ENCODE assay signal across 9 mouse cellular contexts in genomic region chr8:70553740-70554139, GRCm38 (mm10). TPM values are rescaled to one million over a fixed set of nuclear protein-coding genes. Genes with fewer than 3 reads are reported as not detected.
DNase-seq lines count a peak whose midpoint lies in the region; ATAC-seq lines count a peak whose summit lies in the region.
"Had no signal": no experiment of that assay in that cellular context is flagged by ENCODE, and none has a peak within 500 bp of the region (broad histone marks: within the 10 kb centered on the region; RNA-seq: fewer than 3 reads in every experiment).

No protein-coding gene starts in this region.

- no peak for ATAC-seq in forebrain, embryonic 13.5 days
- ATAC-seq in forebrain, embryonic 11.5 days (replicated peaks; ENCODE audit: low FRiP score) = no peak
- no peak for ATAC-seq in inflammation-experienced regulatory T-cells, adult 6 months

- no peak overlapping the region for H3K9ac ChIP-seq in forebrain, embryonic 13.5 days
- H3K9ac ChIP-seq in forebrain, embryonic 11.5 days (ENCODE audit: low read length) = no peak overlapping the region
- H3K9ac ChIP-seq: neural tube, embryonic 12.5 days had no signal

- H3K4me2 ChIP-seq in forebrain, embryonic 13.5 days = no peak overlapping the region
- no peak overlapping the region for H3K4me2 ChIP-seq in forebrain, embryonic 11.5 days (ENCODE audit: low read depth, low read length, severe bottlenecking)
- H3K4me2 ChIP-seq: neural tube, embryonic 12.5 days had no signal

- H3K27ac ChIP-seq in forebrain, embryonic 13.5 days = peak overlapping the region; percentile 31; the same call in 1 of the 2 replicates
- no peak overlapping the region for H3K27ac ChIP-seq in forebrain, embryonic 11.5 days (ENCODE audit: low read depth, low read length)
- 0 out of 2 replicates have a peak overlapping the region, but pooled peaks have one; percentile 30 for H3K27ac ChIP-seq in heart, embryonic 10.5 days
- H3K27ac ChIP-seq: neural tube, embryonic 12.5 days had no signal

- peaks cover 17% of the 10 kb centered on the region for H3K4me1 ChIP-seq in forebrain, embryonic 13.5 days
- no peaks in the 10 kb centered on the region for H3K4me1 ChIP-seq in forebrain, embryonic 11.5 days (replicated peaks; ENCODE audit: control insufficient read depth, insufficient read depth, low read length)
- peaks cover 57% of the 10 kb centered on the region for H3K4me1 ChIP-seq in heart, embryonic 10.5 days
- H3K4me1 ChIP-seq: neural tube, embryonic 12.5 days had no signal

- no peaks in the 10 kb centered on the region for H3K36me3 ChIP-seq in forebrain, embryonic 13.5 days (ENCODE audit: poor library complexity, severe bottlenecking)
- H3K36me3 ChIP-seq in forebrain, embryonic 11.5 days (ENCODE audit: control insufficient read depth, insufficient read depth, low read length) = no peaks in the 10 kb centered on the region
- no peaks in the 10 kb centered on the region for H3K36me3 ChIP-seq in heart, embryonic 10.5 days

- no peaks in the 10 kb centered on the region for H3K27me3 ChIP-seq in forebrain, embryonic 13.5 days
- H3K27me3 ChIP-seq in forebrain, embryonic 11.5 days (ENCODE audit: control insufficient read depth, insufficient read depth, low read length) = no peaks in the 10 kb centered on the region
- H3K27me3 ChIP-seq in heart, embryonic 10.5 days (ENCODE audit: insufficient read depth, poor library complexity, severe bottlenecking) = no peaks in the 10 kb centered on the region
- H3K27me3 ChIP-seq: neural tube, embryonic 12.5 days had no signal

- H3K4me3 ChIP-seq in forebrain, embryonic 13.5 days = no peak overlapping the region
- H3K4me3 ChIP-seq in forebrain, embryonic 11.5 days (ENCODE audit: low read depth, low read length) = no peak overlapping the region
- no peak overlapping the region for H3K4me3 ChIP-seq in heart, embryonic 10.5 days
- H3K4me3 ChIP-seq: neural tube, embryonic 12.5 days had no signal

- no peaks in the 10 kb centered on the region for H3K9me3 ChIP-seq in forebrain, embryonic 13.5 days (replicated peaks)
- no peaks in the 10 kb centered on the region for H3K9me3 ChIP-seq in forebrain, embryonic 11.5 days (ENCODE audit: control insufficient read depth, low read length)
- H3K9me3 ChIP-seq in heart, embryonic 10.5 days = no peaks in the 10 kb centered on the region
- H3K9me3 ChIP-seq: neural tube, embryonic 12.5 days had no signal

- DNase-seq in forebrain, embryonic 11.5 days (ENCODE audit: low spot score) = no peak
- DNase-seq in right cerebral cortex, postnatal 4 days = peak; percentile 28
- DNase-seq in right cerebral cortex, postnatal 14 days = no peak
- DNase-seq in heart, embryonic 10.5 days (ENCODE audit: low spot score) = no peak
- DNase-seq in kidney, postnatal 4 days = peak; percentile 62 to 72
- DNase-seq in frontal cortex, adult 2 months (ENCODE audit: extremely low spot score in 1 of 2, low spot score in 1 of 2) = no peak

RNA-seq across cellular contexts. Expression of gene Ell, which starts 14.5 kb away (rescaled TPM):
- 16.5 and 16.6 TPM in 2 replicates for polyA plus RNA-seq in forebrain, embryonic 13.5 days (2015; fragmentation: Nextera tagmentation; extraction: Ambion mirVana)
- 21.8 and 22.2 TPM in 2 replicates for polyA plus RNA-seq in forebrain, embryonic 11.5 days (2014; fragmentation: Nextera tagmentation; extraction: Ambion mirVana)
- 15.8 and 18.5 TPM in 2 replicates for polyA plus RNA-seq in heart, embryonic 10.5 days (2016; fragmentation: Nextera tagmentation; extraction: Ambion mirVana)
- 10 to 100 TPM; 30.5 to 37.0 (median 35.6) TPM for polyA plus RNA-seq in inflammation-experienced regulatory T-cells, adult 6 months (2017; shearing (Covaris generic))
- 25.1 and 25.6 TPM in 2 replicates for polyA plus RNA-seq in frontal cortex, adult 2 months (2012; rRNA removed)

RNA-seq across cellular contexts. Expression of gene Kxd1, which starts 26.0 kb away (rescaled TPM):
- polyA plus RNA-seq in forebrain, embryonic 13.5 days (2015; fragmentation: Nextera tagmentation; extraction: Ambion mirVana) = 52.5 and 53.6 TPM in 2 replicates
- polyA plus RNA-seq in forebrain, embryonic 11.5 days (2014; fragmentation: Nextera tagmentation; extraction: Ambion mirVana) = 56.0 and 59.9 TPM in 2 replicates
- 67.0 and 68.3 TPM in 2 replicates for polyA plus RNA-seq in heart, embryonic 10.5 days (2016; fragmentation: Nextera tagmentation; extraction: Ambion mirVana)
- polyA plus RNA-seq in inflammation-experienced regulatory T-cells, adult 6 months (2017; shearing (Covaris generic)) = 100 to 1,000 TPM; 138 to 187 (median 180) TPM
- 60.6 and 61.4 TPM in 2 replicates for polyA plus RNA-seq in frontal cortex, adult 2 months (2012; rRNA removed)

RNA-seq across cellular contexts. Expression of gene Fkbp8, which starts 26.2 kb away (rescaled TPM):
- 357 and 385 TPM in 2 replicates for polyA plus RNA-seq in forebrain, embryonic 13.5 days (2015; fragmentation: Nextera tagmentation; extraction: Ambion mirVana)
- 268 and 290 TPM in 2 replicates for polyA plus RNA-seq in forebrain, embryonic 11.5 days (2014; fragmentation: Nextera tagmentation; extraction: Ambion mirVana)
- 295 and 310 TPM in 2 replicates for polyA plus RNA-seq in heart, embryonic 10.5 days (2016; fragmentation: Nextera tagmentation; extraction: Ambion mirVana)
- polyA plus RNA-seq in inflammation-experienced regulatory T-cells, adult 6 months (2017; shearing (Covaris generic)) = 100 to 1,000 TPM; 133 to 156 (median 138) TPM
- polyA plus RNA-seq in frontal cortex, adult 2 months (2012; rRNA removed) = 560 and 609 TPM in 2 replicates

RNA-seq across cellular contexts. Expression of gene Isyna1, which starts 40.4 kb away (rescaled TPM):
- polyA plus RNA-seq in forebrain, embryonic 13.5 days (2015; fragmentation: Nextera tagmentation; extraction: Ambion mirVana) = 87.1 and 105 TPM in 2 replicates
- 98.1 and 109 TPM in 2 replicates for polyA plus RNA-seq in forebrain, embryonic 11.5 days (2014; fragmentation: Nextera tagmentation; extraction: Ambion mirVana)
- polyA plus RNA-seq in heart, embryonic 10.5 days (2016; fragmentation: Nextera tagmentation; extraction: Ambion mirVana) = 192 and 214 TPM in 2 replicates
- polyA plus RNA-seq in inflammation-experienced regulatory T-cells, adult 6 months (2017; shearing (Covaris generic)) = 10 to 100 TPM; 27.6 to 32.6 (median 31.7) TPM
- polyA plus RNA-seq in frontal cortex, adult 2 months (2012; rRNA removed) = 69.0 and 81.9 TPM in 2 replicates

RNA-seq across cellular contexts. Expression of gene Uba52, which starts 43.1 kb away (rescaled TPM):
- polyA plus RNA-seq in forebrain, embryonic 13.5 days (2015; fragmentation: Nextera tagmentation; extraction: Ambion mirVana) = 812 and 920 TPM in 2 replicates
- polyA plus RNA-seq in forebrain, embryonic 11.5 days (2014; fragmentation: Nextera tagmentation; extraction: Ambion mirVana) = 715 TPM in 2 replicates
- 751 and 801 TPM in 2 replicates for polyA plus RNA-seq in heart, embryonic 10.5 days (2016; fragmentation: Nextera tagmentation; extraction: Ambion mirVana)
- polyA plus RNA-seq in inflammation-experienced regulatory T-cells, adult 6 months (2017; shearing (Covaris generic)) = 1,000 to 10,000 TPM; 2,608 to 4,221 (median 3,776) TPM
- polyA plus RNA-seq in frontal cortex, adult 2 months (2012; rRNA removed) = 901 and 1,108 TPM in 2 replicates

Comparison
In these comparisons a context has a peak if more than half of its experiments do, and no peak if none do; other contexts are left out.
1. DNase-seq: peak in right cerebral cortex, postnatal 4 days (single experiment) and kidney, postnatal 4 days (2 of 2); none in forebrain, embryonic 11.5 days (single experiment), right cerebral cortex, postnatal 14 days (single experiment), heart, embryonic 10.5 days (single experiment) and frontal cortex, adult 2 months (0 of 2).